Mouse (Mus musculus) lung, postnatal 0 days (tissue): Measurements from ENCODE around the gene Kcnq2.

ENCODE experiments used
- CTCF ChIP-seq: IDR thresholded peaks from 2 replicates; pipeline ENCODE4 v1.5.1; 2016; ENCODE audit warnings: antibody characterized with exemption, mild to moderate bottlenecking
- EP300 ChIP-seq: IDR thresholded peaks from 2 replicates; pipeline ENCODE4 v1.6.1; 2016; ENCODE audit warnings: antibody characterized with exemption, mild to moderate bottlenecking, control low read depth

DNA sequence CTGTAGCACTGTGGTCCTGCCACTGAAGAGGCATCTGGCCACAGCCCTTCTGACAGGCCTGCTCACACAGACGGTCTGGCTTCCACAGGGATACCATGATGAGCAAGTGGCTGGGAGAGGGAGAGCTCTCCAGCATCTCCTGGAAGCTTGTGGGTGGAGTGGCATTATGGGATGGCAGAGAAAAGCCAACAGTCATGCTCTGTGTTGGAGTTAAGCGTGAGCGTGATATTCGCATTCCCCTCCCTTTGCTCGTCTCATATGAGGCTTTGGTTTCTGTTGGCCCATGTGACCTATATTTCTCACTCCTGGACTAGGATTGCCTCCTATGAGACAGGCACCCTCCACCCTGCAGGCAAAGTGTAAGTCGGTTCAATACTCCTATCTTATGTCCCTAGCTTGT is 15.2 kb upstream of the Kcnq2 start:
- TF ChIP-seq CTCF (no peak), EP300 (no peak)
